ENCODE assay signal across 27 mouse cellular contexts in the genomic region with DNA sequence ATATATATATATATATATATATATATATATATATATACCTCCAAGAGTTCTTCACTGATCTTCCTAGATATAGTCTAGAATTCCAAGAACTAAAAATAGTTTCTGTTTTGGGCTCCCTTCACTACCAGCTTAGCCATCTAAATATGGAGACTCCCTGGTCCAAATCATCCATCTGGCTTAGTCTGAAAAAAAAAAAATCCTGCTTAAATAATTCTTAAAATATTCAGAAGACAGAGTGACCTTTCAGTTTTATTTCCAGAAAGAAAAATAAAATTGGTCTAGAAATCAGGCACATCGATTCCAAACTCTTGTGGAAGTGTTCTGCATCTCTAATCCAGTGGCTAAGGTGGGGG. TPM values are rescaled to one million over a fixed set of nuclear protein-coding genes. Genes with fewer than 3 reads are reported as not detected.
"Had no signal": no experiment of that assay in that cellular context is flagged by ENCODE, and none has a peak within 500 bp of the region (broad histone marks: within the 10 kb centered on the region; RNA-seq: fewer than 3 reads in every experiment).

No protein-coding gene starts in this region.

- H3K4me3 ChIP-seq: heart, adult 2 months; heart, embryonic 13.5 days; heart, embryonic 15.5 days; hindbrain, embryonic 12.5 days; intestine, embryonic 15.5 days; limb, embryonic 10.5 days; limb, embryonic 12.5 days; liver, embryonic 13.5 days; liver, embryonic 15.5 days had no signal

- H3K9me3 ChIP-seq: heart, embryonic 13.5 days; heart, embryonic 15.5 days; hindbrain, embryonic 12.5 days; intestine, embryonic 15.5 days; limb, embryonic 10.5 days; limb, embryonic 12.5 days; liver, embryonic 13.5 days; liver, embryonic 15.5 days had no signal

- H3K9ac ChIP-seq: heart, embryonic 13.5 days; heart, embryonic 15.5 days; hindbrain, embryonic 12.5 days; hindbrain, embryonic 14.5 days; intestine, embryonic 15.5 days; limb, embryonic 12.5 days; liver, embryonic 13.5 days; liver, embryonic 15.5 days had no signal

- H3K27ac ChIP-seq: heart, adult 2 months; heart, embryonic 13.5 days; heart, embryonic 15.5 days; hindbrain, embryonic 12.5 days; hindbrain, embryonic 14.5 days; intestine, embryonic 15.5 days; limb, embryonic 10.5 days; limb, embryonic 12.5 days; liver, embryonic 13.5 days; liver, embryonic 15.5 days had no signal

- H3K36me3 ChIP-seq: heart, embryonic 13.5 days; heart, embryonic 15.5 days; hindbrain, embryonic 12.5 days; intestine, embryonic 15.5 days; limb, embryonic 10.5 days; liver, embryonic 13.5 days; liver, embryonic 15.5 days had no signal

- H3K4me1 ChIP-seq: heart, embryonic 15.5 days; hindbrain, embryonic 12.5 days; intestine, embryonic 15.5 days; limb, embryonic 10.5 days; limb, embryonic 12.5 days; liver, embryonic 13.5 days; liver, embryonic 15.5 days had no signal

- ATAC-seq: hindbrain, embryonic 16.5 days; inflammation-experienced regulatory T-cells, adult 6 months; intestine, embryonic 15.5 days; intestine, postnatal 0 days had no signal

- H3K27me3 ChIP-seq: heart, embryonic 13.5 days; heart, embryonic 15.5 days; hindbrain, embryonic 12.5 days; intestine, embryonic 15.5 days; limb, embryonic 12.5 days; liver, embryonic 13.5 days; liver, embryonic 15.5 days had no signal

- H3K4me2 ChIP-seq: heart, embryonic 11.5 days; heart, embryonic 13.5 days; heart, embryonic 15.5 days; hindbrain, embryonic 12.5 days; hindbrain, embryonic 14.5 days; intestine, embryonic 15.5 days; limb, embryonic 12.5 days; liver, embryonic 11.5 days; liver, embryonic 13.5 days; liver, embryonic 15.5 days had no signal

- DNase-seq: gastrocnemius, postnatal 14 days; gastrocnemius, postnatal 36 days; heart, adult 11 months; heart, adult 2 months; heart, postnatal 14 days; heart, postnatal 36 days; kidney, adult 18-20 months; kidney, adult 8-10 months; kidney, postnatal 10 days; kidney, postnatal 25 days; kidney, postnatal 4 days; liver; liver, embryonic 13.5 days had no signal

RNA-seq across cellular contexts. Expression of gene Itgb8, which starts 28.6 kb away (rescaled TPM):
- total RNA-seq: hematopoietic stem cell, adult 5-6 weeks had no signal
